Mouse (Mus musculus) MEL (cell line): Measurements from ENCODE around the gene Lbx2. TPM values are rescaled to one million over a fixed set of nuclear protein-coding genes. Genes with fewer than 3 reads are reported as not detected.

Source experiments
- DNase-seq: peaks from one replicate; pipeline ENCODE4 v3.0.0; 2011; ENCODE audit warnings: low read depth, low spot score
- H3K27ac ChIP-seq: 2 replicates; pipeline ENCODE4 v1.5.1; 2012; ENCODE audit warnings: low read depth, mild to moderate bottlenecking, control low read depth, low read length, moderate library complexity; ENCODE audit not compliant: control insufficient read depth
- H3K27me3 ChIP-seq, 2 experiments: fragments of 150-350 bp in 1 of 2; sonication (generic) in 1 of 2; 2 replicates each; pipeline ENCODE4 v1.6.1; 2012; ENCODE audit warnings: low read length in 2 of 2, mild to moderate bottlenecking in 2 of 2, improper control_type of control experiment in 1 of 2, moderate library complexity in 1 of 2; ENCODE audit not compliant: insufficient read depth in 2 of 2, control insufficient read depth in 1 of 2
- H3K36me3 ChIP-seq, 2 experiments: 2 replicates each; pipeline ENCODE4 v1.6.1; 2012 to 2014; ENCODE audit warnings: low read length in 2 of 2, improper control_type of control experiment in 1 of 2, inconsistent platforms in 1 of 2, mild to moderate bottlenecking in 1 of 2; ENCODE audit not compliant: insufficient read depth in 2 of 2, control insufficient read depth in 1 of 2
- H3K4me1 ChIP-seq, 2 experiments: fragments of 150-350 bp in 1 of 2; sonication (generic) in 1 of 2; 2 replicates each; pipeline ENCODE4 v1.6.1; 2012; ENCODE audit warnings: low read length in 2 of 2, improper control_type of control experiment in 1 of 2, mild to moderate bottlenecking in 1 of 2; ENCODE audit not compliant: insufficient read depth in 2 of 2, control insufficient read depth in 1 of 2
- H3K4me3 ChIP-seq, 2 experiments: fragments of 150-350 bp in 1 of 2; sonication (generic) in 1 of 2; 2 replicates each; pipeline ENCODE4 v1.5.1; 2012; ENCODE audit warnings: low read depth in 2 of 2, low read length in 2 of 2, mild to moderate bottlenecking in 2 of 2, moderate library complexity in 2 of 2, control low read depth in 1 of 2, improper control_type of control experiment in 1 of 2; ENCODE audit not compliant: control insufficient read depth in 1 of 2, insufficient read depth in 1 of 2
- H3K79me2 ChIP-seq: 2 replicates; pipeline ENCODE4 v1.6.1; 2012; ENCODE audit warnings: mild to moderate bottlenecking, low read length, moderate library complexity; ENCODE audit not compliant: control insufficient read depth, poor library complexity, insufficient read depth
- H3K9ac ChIP-seq: 2 replicates; pipeline ENCODE4 v1.6.1; 2012; ENCODE audit warnings: low read depth, mild to moderate bottlenecking, control low read depth, low read length, moderate library complexity; ENCODE audit not compliant: control insufficient read depth, poor library complexity, severe bottlenecking
- H3K9me3 ChIP-seq: fragments of 150-350 bp; sonication (generic); replicated peaks from 2 replicates; pipeline ENCODE4 v1.6.1; 2012; ENCODE audit warnings: mild to moderate bottlenecking, low read length, improper control_type of control experiment, moderate library complexity; ENCODE audit not compliant: insufficient read depth
- BHLHE40 ChIP-seq: IDR thresholded peaks from 2 replicates; pipeline ENCODE4 v1.6.1; 2012; ENCODE audit warnings: low read depth, mild to moderate bottlenecking, inconsistent platforms, low read length, improper control_type of control experiment, borderline replicate concordance
- CHD1 ChIP-seq: IDR thresholded peaks from 2 replicates; pipeline ENCODE4 v1.6.1; 2012; ENCODE audit warnings: low read depth, mild to moderate bottlenecking, inconsistent platforms, low read length, improper control_type of control experiment
- CHD2 ChIP-seq: IDR thresholded peaks from 2 replicates; pipeline ENCODE4 v1.6.1; 2011; ENCODE audit warnings: low read length, improper control_type of control experiment
- E2F4 ChIP-seq: IDR thresholded peaks from 2 replicates; pipeline ENCODE4 v1.6.1; 2011; ENCODE audit warnings: low read depth, low read length, improper control_type of control experiment, borderline replicate concordance
- HCFC1 ChIP-seq: IDR thresholded peaks from 2 replicates; pipeline ENCODE4 v1.6.1; 2012; ENCODE audit warnings: low read depth, mild to moderate bottlenecking, inconsistent platforms, low read length, improper control_type of control experiment, moderate library complexity
- JUND ChIP-seq: IDR thresholded peaks from 2 replicates; pipeline ENCODE4 v1.6.1; 2011; ENCODE audit warnings: low read depth, mild to moderate bottlenecking, improper control_type of control experiment, low read length
- MAFK ChIP-seq: IDR thresholded peaks from 2 replicates; pipeline ENCODE4 v1.6.1; 2011; ENCODE audit warnings: low read depth, mild to moderate bottlenecking, low read length, improper control_type of control experiment, borderline replicate concordance
- MEF2A ChIP-seq: IDR thresholded peaks from 2 replicates; pipeline ENCODE4 v1.6.1; 2014; ENCODE audit warnings: low read depth, mild to moderate bottlenecking, inconsistent platforms, low read length, improper control_type of control experiment; ENCODE audit not compliant: poor library complexity, insufficient replicate concordance, severe bottlenecking; ENCODE audit errors: extremely low read depth
- MXI1 ChIP-seq: IDR thresholded peaks from 2 replicates; pipeline ENCODE4 v1.6.1; 2011; ENCODE audit warnings: mild to moderate bottlenecking, low read depth, low read length, improper control_type of control experiment
- MYB ChIP-seq: IDR thresholded peaks from 2 replicates; pipeline ENCODE4 v1.6.1; 2011; ENCODE audit warnings: mild to moderate bottlenecking, low read depth, low read length, improper control_type of control experiment
- MYC ChIP-seq: IDR thresholded peaks from 2 replicates; pipeline ENCODE4 v1.6.1; 2011; ENCODE audit warnings: low read depth, mild to moderate bottlenecking, low read length, improper control_type of control experiment, moderate library complexity
- NELFE ChIP-seq: IDR thresholded peaks from 2 replicates; pipeline ENCODE4 v1.6.1; 2011; ENCODE audit warnings: low read depth, low read length, improper control_type of control experiment
- POLR2A ChIP-seq, 2 experiments: IDR thresholded peaks; 2 replicates each; pipeline ENCODE4 v1.6.1; 2011 to 2012; ENCODE audit warnings: low read length in 2 of 2, mild to moderate bottlenecking in 2 of 2, control low read depth in 1 of 2, improper control_type of control experiment in 1 of 2, low read depth in 1 of 2, moderate library complexity in 1 of 2; ENCODE audit not compliant: control insufficient read depth in 1 of 2, insufficient read depth in 1 of 2, poor library complexity in 1 of 2
- POLR2AphosphoS2 ChIP-seq: IDR thresholded peaks from 2 replicates; pipeline ENCODE4 v1.6.1; 2011; ENCODE audit warnings: low read length, improper control_type of control experiment
- RAD21 ChIP-seq: IDR thresholded peaks from 2 replicates; pipeline ENCODE4 v1.6.1; 2011; ENCODE audit warnings: mild to moderate bottlenecking, low read depth, low read length, improper control_type of control experiment
- RCOR1 ChIP-seq: IDR thresholded peaks from 2 replicates; pipeline ENCODE4 v1.6.1; 2012; ENCODE audit warnings: low read depth, mild to moderate bottlenecking, inconsistent platforms, low read length, improper control_type of control experiment
- SIN3A ChIP-seq: IDR thresholded peaks from 2 replicates; pipeline ENCODE4 v1.6.1; 2012; ENCODE audit warnings: low read length, improper control_type of control experiment, inconsistent platforms
- SMC3 ChIP-seq: IDR thresholded peaks from 2 replicates; pipeline ENCODE4 v1.6.1; 2011; ENCODE audit warnings: low read depth, low read length, improper control_type of control experiment
- TBP ChIP-seq: IDR thresholded peaks from 2 replicates; pipeline ENCODE4 v1.8.0; 2011; ENCODE audit warnings: low read depth, low read length, improper control_type of control experiment
- TCF12 ChIP-seq: IDR thresholded peaks from 2 replicates; pipeline ENCODE4 v1.6.1; 2014; ENCODE audit warnings: low read depth, mild to moderate bottlenecking, inconsistent platforms, low read length, improper control_type of control experiment, moderate library complexity
- UBTF ChIP-seq: IDR thresholded peaks from 2 replicates; pipeline ENCODE4 v1.6.1; 2012; ENCODE audit warnings: low read depth, mild to moderate bottlenecking, inconsistent platforms, low read length, improper control_type of control experiment, moderate library complexity, borderline replicate concordance; ENCODE audit not compliant: insufficient read depth
- ZMIZ1 ChIP-seq: IDR thresholded peaks from 2 replicates; pipeline ENCODE4 v1.6.1; 2012; ENCODE audit warnings: low read depth, mild to moderate bottlenecking, inconsistent platforms, low read length, improper control_type of control experiment, moderate library complexity
- polyA plus RNA-seq, 2 experiments: library from polyadenylated mRNA; stranded (reverse) in 1 of 2; unstranded in 1 of 2; fragments of >175 nt in 1 of 2; fragments of >200 nt in 1 of 2; gene quantifications; 2 replicates each; pipeline versions ENCODE4 v1.2.1 to v1.2.4; 2012; ENCODE audit warnings: low replicate concordance in 2 of 2, low read depth in 1 of 2; ENCODE audit not compliant: insufficient read length in 2 of 2, insufficient read depth in 1 of 2, missing spikeins in 1 of 2
- total RNA-seq: library from RNA; depleted of rRNA; stranded (reverse); fragments of 300-350 nt; gene quantifications from 2 replicates; pipeline ENCODE4 v1.2.3, GENCODE M21; 2012

Lbx2 gene
- total and polyA plus RNA-seq, 3 experiments = 0.58 to 0.85 TPM; not detected in 1

GRCm38 (mm10) chr6:83118369-83118768, 32.2 kb downstream of the Lbx2 start:
- H3K4me3 ChIP-seq = no peak overlapping the region
- no peaks in the 10 kb centered on the region for H3K9me3 ChIP-seq
- H3K79me2 ChIP-seq = peaks cover 41% of the 10 kb centered on the region
- no peak overlapping the region for H3K27ac ChIP-seq
- no peaks in the 10 kb centered on the region for H3K27me3 ChIP-seq
- TF ChIP-seq MYC = no peak
- peak in 1 of 2 experiments; percentile 17; a peak in 1 of 4 replicates for TF ChIP-seq POLR2A (IDR thresholded peaks at IDR 0.05; ENCODE audit: control insufficient read depth in 1 of 2, insufficient read depth in 1 of 2, low read depth in 1 of 2, low read length in 2 of 2, poor library complexity in 1 of 2)
- 0 out of 2 replicates have a peak, but pooled peaks have one; percentile 1 for TF ChIP-seq SMC3
- H3K36me3 ChIP-seq = peaks cover 0 to 24% of the 10 kb centered on the region in 2 experiments; a peak in 2 of 4 replicates
- peaks cover 0 to 24% of the 10 kb centered on the region in 2 experiments; a peak in 2 of 4 replicates for H3K4me1 ChIP-seq
- no peak overlapping the region for H3K9ac ChIP-seq
- DNase-seq = no peak

- H3K27ac ChIP-seq = 0 out of 2 replicates have a peak overlapping the region, but pooled peaks have one; percentile 19
- H3K36me3 ChIP-seq = peaks cover 0 to 28% of the 10 kb centered on the region in 2 experiments; a peak in 2 of 4 replicates
- H3K4me1 ChIP-seq = peaks cover 0 to 27% of the 10 kb centered on the region in 2 experiments; a peak in 3 of 4 replicates
These were observed 32.9 kb downstream of the Lbx2 start for GRCm38 (mm10) chr6:83118825-83119733.

GRCm38 (mm10) chr6:83119734-83120051, 33.5 kb downstream of the Lbx2 start:
- Histone ChIP-seq H3K27me3 (no peaks in the 10 kb centered on the region), H3K4me3 (no peak overlapping the region; a peak in 1 of 4 replicates), H3K9ac (peak overlapping the region; percentile 46), H3K27ac (peak overlapping the region; percentile 19; the same call in 1 of the 2 replicates), H3K9me3 (no peaks in the 10 kb centered on the region), H3K36me3 (peaks cover 0 to 31% of the 10 kb centered on the region in 2 experiments; a peak in 2 of 4 replicates), H3K4me1 (peaks cover 0 to 27% of the 10 kb centered on the region in 2 experiments; a peak in 3 of 4 replicates), H3K79me2 (peaks cover 48% of the 10 kb centered on the region)
- DNase-seq = no peak
- TF ChIP-seq MEF2A = no peak
- no peak for TF ChIP-seq HCFC1
- no peak for TF ChIP-seq TBP

More at GRCm38 (mm10) chr6:83118825-83119733, 32.9 kb downstream of the Lbx2 start:
- TF ChIP-seq CHD1 (no peak), MYC (no peak), JUND (no peak), UBTF (no peak), TBP (no peak), NELFE (no peak), ZMIZ1 (peak; percentile 53; the same call in 1 of the 2 replicates), RAD21 (no peak), MAFK (no peak), MYB (no peak), E2F4 (no peak), TCF12 (no peak), RCOR1 (no peak), SMC3 (peak; percentile 0; the same call in 1 of the 2 replicates), BHLHE40 (no peak), SIN3A (no peak), POLR2AphosphoS2 (peak; percentile 89), CHD2 (no peak), POLR2A (IDR thresholded peaks at IDR 0.05; ENCODE audit: control insufficient read depth in 1 of 2, insufficient read depth in 1 of 2, low read depth in 1 of 2, low read length in 2 of 2, poor library complexity in 1 of 2) (peak; percentile 48 to 54; a peak in 2 of 4 replicates), MXI1 (no peak)
- H3K9me3 ChIP-seq = no peaks in the 10 kb centered on the region
- H3K27me3 ChIP-seq = no peaks in the 10 kb centered on the region
- H3K79me2 ChIP-seq = peaks cover 44% of the 10 kb centered on the region
- 0 out of 2 replicates have a peak overlapping the region, but pooled peaks have one; percentile 11 for H3K9ac ChIP-seq
- DNase-seq = peak; percentile 49
- H3K4me3 ChIP-seq = no peak overlapping the region
